Mouse (Mus musculus) embryonic facial prominence, embryonic 14.5 days (tissue): ENCODE measurements at regions not wholly inside any gene's neighbourhood (a gene's known extent, or its start where the extent isn't known, plus 50 kb on each side); places are given as distances from the start of the nearest gene placed in this dataset.

ENCODE experiments used
- ATAC-seq: fragments of 200-750 bp; cut with Nextera tagmentation; 2 replicates; pipeline ENCODE4 v1.8.0; 2017; ENCODE audit warnings: low read depth, moderate number of reproducible peaks, moderate TSS enrichment
- DNase-seq: peaks from one replicate; pipeline ENCODE4 v3.0.0-alpha.2; 2015; ENCODE audit warnings: low spot score
- H3K27ac ChIP-seq: fragments of 300-500 bp; sonication (generic); replicated peaks from 2 replicates; pipeline ENCODE4 v1.5.1; 2014; ENCODE audit warnings: low read depth, mild to moderate bottlenecking, low read length, moderate library complexity
- H3K27me3 ChIP-seq: fragments of 300-500 bp; sonication (generic); replicated peaks from 2 replicates; pipeline ENCODE4 v1.6.1; 2014; ENCODE audit warnings: low read length; ENCODE audit not compliant: control insufficient read depth, insufficient read depth
- H3K36me3 ChIP-seq: fragments of 300-500 bp; sonication (generic); 2 replicates; pipeline ENCODE4 v1.6.1; 2014; ENCODE audit warnings: low read length, mixed read lengths; ENCODE audit not compliant: control insufficient read depth, insufficient read depth
- H3K4me1 ChIP-seq: fragments of 300-500 bp; sonication (generic); 2 replicates; pipeline ENCODE4 v1.6.1; 2014; ENCODE audit warnings: antibody characterized with exemption, low read length; ENCODE audit not compliant: control insufficient read depth, insufficient read depth
- H3K4me2 ChIP-seq: fragments of 300-500 bp; sonication (generic); 2 replicates; pipeline ENCODE4 v1.6.1; 2014; ENCODE audit warnings: low read depth, mild to moderate bottlenecking, low read length, moderate library complexity, mixed read lengths
- H3K4me3 ChIP-seq: fragments of 300-500 bp; sonication (generic); 2 replicates; pipeline ENCODE4 v1.5.1; 2014; ENCODE audit warnings: low read depth, mild to moderate bottlenecking, low read length
- H3K9ac ChIP-seq: fragments of 300-500 bp; sonication (generic); 2 replicates; pipeline ENCODE4 v1.6.1; 2014; ENCODE audit warnings: low read depth, mild to moderate bottlenecking, low read length, moderate library complexity, mixed read lengths
- H3K9me3 ChIP-seq: fragments of 300-500 bp; sonication (generic); 2 replicates; pipeline ENCODE4 v1.6.1; 2016; ENCODE audit warnings: low read length; ENCODE audit not compliant: control insufficient read depth
- WGBS: fragments of 180-500 bp; shearing (Covaris S2); extraction: QIAGEN DNeasy Blood & Tissue Kit; methylation state at CpG from one replicate; pipeline ENCODE4 v1.1.7; 2014; 5-methylcytosine and 5-hydroxymethylcytosine counted together

DNA sequence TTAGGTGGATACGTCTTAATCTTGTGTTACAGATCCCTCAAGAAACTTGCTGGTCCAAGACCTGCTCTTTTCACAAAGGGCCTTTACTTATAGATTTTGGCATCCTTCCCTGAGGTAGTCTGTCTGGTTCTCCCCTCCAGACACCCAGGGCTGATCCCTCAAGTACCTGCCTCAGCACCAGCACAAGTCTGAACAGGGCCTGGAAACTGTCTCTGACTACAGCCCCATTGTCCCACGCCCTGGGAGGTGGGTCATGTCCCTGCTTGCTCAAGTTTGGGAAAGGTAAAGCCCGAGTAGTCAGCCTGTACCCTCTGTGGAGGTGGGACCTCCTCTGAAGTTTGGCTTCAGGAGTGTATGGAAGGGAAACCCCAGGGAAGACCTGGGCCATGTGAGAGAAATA lies 323.3 kb downstream of the Gm49356 start:
- peak; percentile 81 for DNase-seq
- Histone ChIP-seq H3K9ac (no peak overlapping the region), H3K4me1 (no peaks in the 10 kb centered on the region), H3K36me3 (no peaks in the 10 kb centered on the region), H3K4me2 (no peak overlapping the region), H3K27ac (peak overlapping the region; percentile 33; the same call in 1 of the 2 replicates), H3K4me3 (no peak overlapping the region), H3K27me3 (no peaks in the 10 kb centered on the region), H3K9me3 (no peaks in the 10 kb centered on the region)
- 62% methylated on average over 3 of the region's 3 CpGs for WGBS
- peak; percentile 96 for ATAC-seq

DNA sequence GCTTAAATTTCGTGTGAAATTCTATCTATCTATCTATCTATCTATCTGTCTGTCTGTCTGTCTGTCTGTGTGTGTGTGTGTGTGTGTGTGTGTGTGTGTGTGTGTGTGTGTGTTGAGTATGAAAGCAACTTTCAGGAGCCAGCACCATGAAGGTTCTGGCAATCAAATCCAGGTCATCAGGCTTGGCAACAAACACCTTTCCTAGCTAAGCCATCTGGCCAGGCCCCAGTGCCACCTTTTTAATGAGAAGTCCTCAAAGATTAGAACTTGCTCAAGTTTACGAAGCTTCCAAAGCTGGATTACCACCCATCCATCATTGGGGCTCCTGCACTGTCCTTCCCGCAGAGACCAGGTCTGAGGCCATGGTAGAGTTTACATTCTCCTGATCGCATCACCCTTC lies 325.0 kb downstream of the Gm49356 start:
- no peak for ATAC-seq
- no peaks in the 10 kb centered on the region for H3K9me3 ChIP-seq
- no peak overlapping the region for H3K9ac ChIP-seq
- no peak overlapping the region for H3K4me3 ChIP-seq
- no peaks in the 10 kb centered on the region for H3K27me3 ChIP-seq
- H3K36me3 ChIP-seq: no peaks in the 10 kb centered on the region
- no peak overlapping the region for H3K4me2 ChIP-seq
- no peaks in the 10 kb centered on the region for H3K4me1 ChIP-seq
- DNase-seq: no peak
- no peak overlapping the region for H3K27ac ChIP-seq
- WGBS: 88% methylated on average over 4 of the region's 4 CpGs

DNA sequence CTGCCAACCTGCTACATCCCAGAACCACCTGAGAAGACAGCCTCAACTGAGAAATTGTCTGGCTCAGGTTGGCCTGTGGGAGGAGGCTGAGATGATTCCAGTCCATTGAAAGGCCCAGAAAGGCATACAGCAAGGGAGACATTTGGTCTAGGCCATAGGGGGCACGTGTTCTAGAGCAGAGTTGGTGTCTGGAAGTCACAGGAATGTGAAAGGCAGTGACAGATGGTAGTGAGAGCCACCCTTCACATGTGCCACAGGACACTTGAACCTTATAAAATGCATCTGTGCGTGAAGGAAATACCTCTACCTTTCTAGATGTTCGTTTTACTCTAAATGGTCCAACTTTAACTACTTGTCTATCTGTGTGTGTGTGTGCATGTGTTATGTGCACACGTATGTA lies 326.1 kb downstream of the Gm49356 start:
- no peak overlapping the region for H3K4me3 ChIP-seq
- DNase-seq: no peak
- no peak overlapping the region for H3K4me2 ChIP-seq
- 84% methylated on average over 4 of the region's 4 CpGs for WGBS
- no peaks in the 10 kb centered on the region for H3K9me3 ChIP-seq
- no peaks in the 10 kb centered on the region for H3K27me3 ChIP-seq
- ATAC-seq: no peak
- H3K4me1 ChIP-seq: no peaks in the 10 kb centered on the region
- no peaks in the 10 kb centered on the region for H3K36me3 ChIP-seq
- no peak overlapping the region for H3K27ac ChIP-seq
- no peak overlapping the region for H3K9ac ChIP-seq

DNA sequence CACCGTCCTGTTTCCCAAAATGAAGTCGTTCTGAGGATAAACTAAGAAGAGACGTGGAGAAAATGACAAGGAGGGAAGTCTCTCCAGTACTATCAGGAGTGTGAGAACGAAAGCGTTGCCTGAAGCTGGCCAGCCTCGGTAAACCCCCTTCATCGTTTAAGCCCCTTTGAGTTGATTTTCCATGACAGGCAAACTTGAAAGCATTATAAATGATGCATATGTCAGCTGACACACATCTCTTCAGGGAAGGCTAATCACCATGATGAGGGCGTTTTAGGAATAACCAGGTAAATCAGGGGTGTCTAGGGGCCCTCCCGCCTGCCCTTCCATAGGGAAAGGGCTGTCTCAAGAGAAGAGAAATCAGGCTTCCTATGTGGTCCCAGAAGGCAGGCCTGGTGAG lies 328.4 kb downstream of the Gm49356 start:
- no peak for ATAC-seq
- WGBS: 70% methylated on average over 9 of the region's 9 CpGs
- no peak overlapping the region for H3K27ac ChIP-seq
- H3K4me3 ChIP-seq: no peak overlapping the region
- no peaks in the 10 kb centered on the region for H3K9me3 ChIP-seq
- H3K4me1 ChIP-seq: no peaks in the 10 kb centered on the region
- no peak overlapping the region for H3K9ac ChIP-seq
- no peaks in the 10 kb centered on the region for H3K36me3 ChIP-seq
- H3K4me2 ChIP-seq: no peak overlapping the region
- no peak for DNase-seq
- no peaks in the 10 kb centered on the region for H3K27me3 ChIP-seq

DNA sequence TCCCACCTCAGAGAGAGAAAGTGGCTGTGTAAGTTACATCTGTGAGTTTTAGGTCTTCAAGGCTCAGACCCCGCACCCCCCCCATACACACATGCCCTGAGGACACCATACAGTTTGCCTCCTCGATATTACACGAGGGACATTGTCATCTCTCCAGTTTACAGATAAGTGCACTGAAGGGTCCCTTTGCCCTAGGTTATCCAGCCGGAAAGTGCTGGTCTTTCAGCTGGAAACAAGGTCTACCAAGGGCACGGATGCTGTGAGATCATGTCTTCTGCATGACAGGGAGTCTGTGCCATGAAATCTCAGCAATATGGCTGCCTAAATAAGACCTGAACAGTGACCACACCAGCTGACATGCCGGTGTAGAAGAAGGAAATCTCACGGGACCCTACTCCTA lies 329.8 kb downstream of the Gm49356 start:
- 79% methylated on average over 7 of the region's 7 CpGs for WGBS
- no peak overlapping the region for H3K9ac ChIP-seq
- ATAC-seq (no peak), DNase-seq (no peak)
- H3K4me2 ChIP-seq: no peak overlapping the region
- no peak overlapping the region for H3K27ac ChIP-seq
- H3K4me3 ChIP-seq: no peak overlapping the region
- no peaks in the 10 kb centered on the region for H3K27me3 ChIP-seq
- H3K36me3 ChIP-seq: no peaks in the 10 kb centered on the region
- H3K9me3 ChIP-seq: no peaks in the 10 kb centered on the region
- H3K4me1 ChIP-seq: no peaks in the 10 kb centered on the region

DNA sequence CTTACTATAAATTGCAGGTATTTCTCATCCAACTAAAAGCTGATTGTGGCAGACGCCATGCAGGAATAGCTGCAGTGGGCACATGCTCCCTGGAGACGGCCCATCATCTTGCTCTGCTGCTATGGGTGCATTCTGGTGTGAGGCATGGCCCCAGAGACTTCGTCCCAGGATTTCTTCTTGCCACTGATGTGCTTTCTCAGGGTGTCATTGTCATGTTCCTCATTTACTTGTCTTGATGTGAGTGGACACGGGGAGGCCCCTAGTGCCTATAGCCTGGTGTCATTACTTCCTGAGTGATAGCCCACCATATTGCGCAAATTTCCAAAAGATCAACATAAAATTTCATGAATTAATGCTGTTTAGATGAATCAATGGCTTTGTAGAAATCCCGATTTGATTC lies 336.5 kb downstream of the Gm49356 start:
- Histone ChIP-seq H3K9me3 (no peaks in the 10 kb centered on the region), H3K4me2 (no peak overlapping the region), H3K4me3 (no peak overlapping the region), H3K36me3 (no peaks in the 10 kb centered on the region), H3K27ac (no peak overlapping the region), H3K9ac (no peak overlapping the region), H3K27me3 (no peaks in the 10 kb centered on the region), H3K4me1 (no peaks in the 10 kb centered on the region)
- ATAC-seq (no peak), DNase-seq (no peak)
- 82% methylated on average over 6 of the region's 6 CpGs for WGBS

DNA sequence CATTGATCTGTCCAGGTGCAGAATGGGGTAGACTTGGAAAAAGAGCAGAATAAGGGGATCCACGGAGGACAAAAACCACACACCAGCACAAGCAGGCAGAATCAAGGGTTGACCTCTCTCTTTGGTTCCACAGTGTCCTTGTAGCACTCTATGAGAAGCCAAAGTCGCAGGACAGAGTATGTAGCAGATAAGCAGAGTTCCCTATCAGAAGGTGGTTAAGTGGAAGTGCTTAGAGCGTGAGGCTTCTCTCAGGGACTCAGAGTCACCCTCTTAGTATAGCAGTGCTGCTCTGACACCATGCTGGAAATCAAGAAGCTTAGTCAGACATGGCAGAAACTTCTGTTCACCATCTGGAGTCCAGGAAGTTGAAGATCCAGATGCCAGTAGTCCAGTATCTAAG lies 338.2 kb downstream of the Gm49356 start:
- H3K27me3 ChIP-seq: no peaks in the 10 kb centered on the region
- H3K9me3 ChIP-seq: peaks cover 1% of the 10 kb centered on the region; the same call in 1 of the 2 replicates
- H3K9ac ChIP-seq: no peak overlapping the region
- 82% methylated on average over 3 of the region's 3 CpGs for WGBS
- H3K4me3 ChIP-seq: no peak overlapping the region
- no peak for DNase-seq
- no peaks in the 10 kb centered on the region for H3K4me1 ChIP-seq
- H3K4me2 ChIP-seq: no peak overlapping the region
- H3K36me3 ChIP-seq: no peaks in the 10 kb centered on the region
- no peak overlapping the region for H3K27ac ChIP-seq
- no peak for ATAC-seq

DNA sequence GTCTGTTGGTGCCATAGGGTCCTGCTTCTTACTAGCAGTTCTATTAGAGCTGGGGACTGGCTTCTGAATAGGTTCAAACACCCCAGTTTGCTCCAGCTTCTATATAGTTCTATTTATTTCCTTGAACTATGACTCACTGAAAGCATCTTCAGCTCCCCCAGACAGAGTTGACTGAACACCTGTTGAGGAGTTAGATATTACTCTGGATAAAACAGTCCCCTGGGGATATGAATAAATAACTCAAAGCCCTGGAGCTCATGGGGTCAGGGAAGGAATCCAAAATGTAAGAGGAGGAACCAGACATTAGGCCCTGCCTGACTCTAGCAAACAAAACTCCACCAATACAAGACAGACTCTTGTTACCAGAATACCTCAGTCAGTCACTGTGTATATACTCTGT lies 341.4 kb downstream of the Gm49356 start:
- Histone ChIP-seq H3K9ac (no peak overlapping the region), H3K9me3 (peaks cover 8% of the 10 kb centered on the region; the same call in 1 of the 2 replicates), H3K27ac (no peak overlapping the region), H3K4me3 (no peak overlapping the region), H3K4me2 (no peak overlapping the region), H3K36me3 (no peaks in the 10 kb centered on the region), H3K27me3 (no peaks in the 10 kb centered on the region), H3K4me1 (no peaks in the 10 kb centered on the region)
- no peak for DNase-seq
- ATAC-seq: no peak

DNA sequence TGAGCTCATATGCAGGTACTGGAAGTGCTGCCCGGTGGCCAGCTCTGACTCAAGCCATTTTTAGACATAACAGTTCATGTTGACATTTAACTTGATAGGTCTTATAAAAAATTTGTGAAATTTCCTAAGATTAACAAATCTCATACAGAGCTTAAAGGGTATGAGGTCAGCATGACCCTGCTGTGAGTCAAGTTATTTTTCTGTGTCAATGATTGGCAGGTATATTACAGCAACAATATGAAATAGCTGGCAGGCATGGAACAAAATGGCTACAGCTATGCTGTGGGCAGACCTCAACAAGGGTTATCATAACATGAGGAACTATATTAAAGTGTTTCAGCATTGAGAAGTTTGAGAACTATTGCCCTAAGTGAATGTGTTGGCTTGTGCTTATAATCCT lies 342.6 kb downstream of the Gm49356 start:
- ATAC-seq (no peak), DNase-seq (no peak)
- no peaks in the 10 kb centered on the region for H3K4me1 ChIP-seq
- H3K27ac ChIP-seq: no peak overlapping the region
- H3K4me2 ChIP-seq: no peak overlapping the region
- peaks cover 8% of the 10 kb centered on the region; the same call in 1 of the 2 replicates for H3K9me3 ChIP-seq
- H3K27me3 ChIP-seq: no peaks in the 10 kb centered on the region
- H3K4me3 ChIP-seq: no peak overlapping the region
- WGBS: 73% methylated on average over 1 of the region's 1 CpGs
- H3K36me3 ChIP-seq: no peaks in the 10 kb centered on the region
- H3K9ac ChIP-seq: no peak overlapping the region
